In genomic region chr1:134222122-134223055, GRCm38 (mm10) we compare ENCODE assay signal across 11 mouse cellular contexts. TPM values are rescaled to one million over a fixed set of nuclear protein-coding genes. Genes with fewer than 3 reads are reported as not detected.
DNase-seq lines count a peak whose midpoint lies in the region; ATAC-seq and TF ChIP-seq lines count a peak whose summit lies in the region.
"Had no signal": no experiment of that assay in that cellular context is flagged by ENCODE, and none has a peak within 500 bp of the region (broad histone marks: within the 10 kb centered on the region; RNA-seq: fewer than 3 reads in every experiment).

No protein-coding gene starts in this region.

- H3K4me3 ChIP-seq in layer of hippocampus, adult 2 months = no peak overlapping the region
- no peak overlapping the region for H3K4me3 ChIP-seq in liver, adult 2 months (ENCODE audit: insufficient read depth, low read depth, low read length)
- no peak overlapping the region for H3K4me3 ChIP-seq in testis, adult 2 months (ENCODE audit: control insufficient read depth, low read depth, low read length)
- no peak overlapping the region for H3K4me3 ChIP-seq in forebrain, embryonic 11.5 days (ENCODE audit: low read depth, low read length)
- H3K4me3 ChIP-seq in thymus, adult 2 months (ENCODE audit: control insufficient read depth, insufficient read depth, low read length) = no peak overlapping the region
- H3K4me3 ChIP-seq: myocyte had no signal

- ATAC-seq in forebrain, embryonic 11.5 days (replicated peaks; ENCODE audit: low FRiP score) = no peak
- ATAC-seq: CD4-positive, CD25-positive, alpha-beta regulatory T cell, adult 4 months; inflammation-experienced regulatory T-cells, adult 6 months had no signal

- H3K36me3 ChIP-seq in liver, adult 2 months (ENCODE audit: control insufficient read depth, insufficient read depth, low read length) = no peaks in the 10 kb centered on the region
- no peaks in the 10 kb centered on the region for H3K36me3 ChIP-seq in testis, adult 2 months (ENCODE audit: control insufficient read depth, insufficient read depth, low read length)
- no peaks in the 10 kb centered on the region for H3K36me3 ChIP-seq in forebrain, embryonic 11.5 days (ENCODE audit: control insufficient read depth, insufficient read depth, low read length)
- no peaks in the 10 kb centered on the region for H3K36me3 ChIP-seq in thymus, adult 2 months (ENCODE audit: control insufficient read depth, insufficient read depth, low read length)

- no peak overlapping the region for H3K4me2 ChIP-seq in forebrain, embryonic 11.5 days (ENCODE audit: low read depth, low read length, severe bottlenecking)

- H3K27ac ChIP-seq in layer of hippocampus, adult 2 months = peak overlapping the region; percentile 51; the same call in 1 of the 2 replicates
- H3K27ac ChIP-seq in liver, adult 2 months (replicated peaks; ENCODE audit: insufficient read depth, low read depth, low read length) = peak overlapping the region; percentile 64
- peak overlapping the region; percentile 12 for H3K27ac ChIP-seq in testis, adult 2 months (ENCODE audit: control insufficient read depth, insufficient read depth, low read depth, low read length)
- no peak overlapping the region for H3K27ac ChIP-seq in forebrain, embryonic 11.5 days (ENCODE audit: low read depth, low read length)
- H3K27ac ChIP-seq in thymus, adult 2 months (ENCODE audit: control insufficient read depth, insufficient read depth, low read length) = no peak overlapping the region

- 23% methylated on average over 8 of the region's 8 CpGs for WGBS in liver, adult 2 months
- 72% methylated on average over 8 of the region's 8 CpGs for WGBS in forebrain, embryonic 11.5 days
- 77% methylated on average over 8 of the region's 8 CpGs for WGBS in thymus, adult 2 months

- TF ChIP-seq POLR2A in liver, adult 2 months (IDR thresholded peaks at IDR 0.05; ENCODE audit: extremely low read depth, insufficient read depth, low read length) = no peak
- TF ChIP-seq POLR2A in testis, adult 2 months (IDR thresholded peaks at IDR 0.05; ENCODE audit: control insufficient read depth, low read depth, low read length) = no peak
- TF ChIP-seq POLR2A in thymus, adult 2 months (IDR thresholded peaks at IDR 0.05; ENCODE audit: control insufficient read depth, extremely low read depth, insufficient read depth, low read length, poor library complexity) = no peak

- no peaks in the 10 kb centered on the region for H3K79me2 ChIP-seq in liver, adult 2 months (ENCODE audit: control insufficient read depth, insufficient read depth, low read length)

- intact Hi-C loops in heart, postnatal 14 days (cut with DNase I) = no loop called here

- H3K9me3 ChIP-seq in forebrain, embryonic 11.5 days (ENCODE audit: control insufficient read depth, low read length) = no peaks in the 10 kb centered on the region

- no peak for TF ChIP-seq CTCF in layer of hippocampus, adult 2 months (conservative IDR thresholded peaks at IDR 0.05)
- TF ChIP-seq CTCF in liver, adult 2 months (IDR thresholded peaks at IDR 0.05; ENCODE audit: low read depth, low read length) = no peak
- TF ChIP-seq CTCF in testis, adult 2 months (IDR thresholded peaks at IDR 0.05; ENCODE audit: control insufficient read depth, insufficient read depth, insufficient replicate concordance, low read depth, low read length) = no peak
- TF ChIP-seq CTCF in thymus, adult 2 months (IDR thresholded peaks at IDR 0.05; ENCODE audit: borderline replicate concordance, control insufficient read depth, extremely low read depth, insufficient read depth, low read length, poor library complexity) = no peak

- no peaks in the 10 kb centered on the region for H3K27me3 ChIP-seq in liver, adult 2 months (ENCODE audit: control insufficient read depth, insufficient read depth, low read length)
- no peaks in the 10 kb centered on the region for H3K27me3 ChIP-seq in testis, adult 2 months (ENCODE audit: control insufficient read depth, insufficient read depth, low read length)
- no peaks in the 10 kb centered on the region for H3K27me3 ChIP-seq in forebrain, embryonic 11.5 days (ENCODE audit: control insufficient read depth, insufficient read depth, low read length)
- H3K27me3 ChIP-seq in thymus, adult 2 months (ENCODE audit: control insufficient read depth, insufficient read depth, low read length) = no peaks in the 10 kb centered on the region

- peak overlapping the region; percentile 4; the same call in 1 of the 2 replicates for H3K9ac ChIP-seq in liver, adult 2 months (ENCODE audit: low read depth, low read length)
- no peak overlapping the region for H3K9ac ChIP-seq in forebrain, embryonic 11.5 days (ENCODE audit: low read length)

- H3K4me1 ChIP-seq in liver, adult 2 months (ENCODE audit: control insufficient read depth, insufficient read depth, low read length) = peaks cover 21% of the 10 kb centered on the region
- peaks cover 2% of the 10 kb centered on the region; the same call in 1 of the 2 replicates for H3K4me1 ChIP-seq in testis, adult 2 months (ENCODE audit: control insufficient read depth, insufficient read depth, low read length)
- H3K4me1 ChIP-seq in forebrain, embryonic 11.5 days (replicated peaks; ENCODE audit: control insufficient read depth, insufficient read depth, low read length) = no peaks in the 10 kb centered on the region
- no peaks in the 10 kb centered on the region for H3K4me1 ChIP-seq in thymus, adult 2 months (replicated peaks; ENCODE audit: control insufficient read depth, insufficient read depth, low read length)

- no peak for DNase-seq in layer of hippocampus, adult 2 months (ENCODE audit: low spot score in 2 of 2)
- no peak for DNase-seq in layer of hippocampus, adult 9-11 months
- peak; percentile 75 to 76 for DNase-seq in heart, postnatal 14 days
- DNase-seq in liver, adult 2 months (ENCODE audit: extremely low read depth, low read depth, low spot score) = peak; percentile 90
- no peak for DNase-seq in forebrain, embryonic 11.5 days (ENCODE audit: low spot score)
- DNase-seq in B cell, adult 2 months = no peak
- DNase-seq in thymus, adult 2 months = no peak

RNA-seq across cellular contexts. Expression of gene Adora1, which starts 12.8 kb away (rescaled TPM):
- total RNA-seq in layer of hippocampus, adult 2 months (2021) = 100 to 1,000 TPM; 202 to 221 TPM
- total RNA-seq in heart, postnatal 14 days (2021) = 10 to 100 TPM; 20.3 to 23.0 TPM
- 3.2 and 6.6 TPM in 2 replicates for total RNA-seq in liver, adult 2 months (2014; rRNA removed)
- polyA plus RNA-seq in liver, adult 2 months (2012; rRNA removed) = 17.0 and 27.2 TPM in 2 replicates
- 19.4 and 28.0 TPM in 2 replicates for polyA plus RNA-seq in testis, adult 2 months (2012; rRNA removed)
- polyA plus RNA-seq in forebrain, embryonic 11.5 days (2014; fragmentation: Nextera tagmentation; extraction: Ambion mirVana) = 0.59 and 0.84 TPM in 2 replicates
- polyA plus RNA-seq in thymus, adult 2 months (2012; rRNA removed) = 6.2 and 6.3 TPM in 2 replicates
- polyA plus RNA-seq: inflammation-experienced regulatory T-cells, adult 6 months had no signal

RNA-seq across cellular contexts. Expression of gene Mybph, which starts 29.1 kb away (rescaled TPM):
- not detected for total RNA-seq in layer of hippocampus, adult 2 months (2021)
- not detected for total RNA-seq in heart, postnatal 14 days (2021)
- total RNA-seq in liver, adult 2 months (2014; rRNA removed) = not detected in 2 replicates
- polyA plus RNA-seq in liver, adult 2 months (2012; rRNA removed) = not detected in 2 replicates
- polyA plus RNA-seq in testis, adult 2 months (2012; rRNA removed) = 0.16 and 0.20 TPM in 2 replicates
- polyA plus RNA-seq in forebrain, embryonic 11.5 days (2014; fragmentation: Nextera tagmentation; extraction: Ambion mirVana) = not detected in 2 replicates
- polyA plus RNA-seq in thymus, adult 2 months (2012; rRNA removed) = 0.33 and 0.35 TPM in 2 replicates
- polyA plus RNA-seq: CD4-positive, CD25-positive, alpha-beta regulatory T cell, adult 4 months; inflammation-experienced regulatory T-cells, adult 6 months had no signal

RNA-seq across cellular contexts. Expression of gene Chil1, which starts 40.4 kb away (rescaled TPM):
- total RNA-seq in layer of hippocampus, adult 2 months (2021) = 10 to 100 TPM; 11.1 to 12.4 TPM
- under 1 TPM; 0.62 to 0.71 TPM for total RNA-seq in heart, postnatal 14 days (2021)
- 0.09 and 0.27 TPM in 2 replicates for total RNA-seq in liver, adult 2 months (2014; rRNA removed)
- 0.30 and 0.34 TPM in 2 replicates for polyA plus RNA-seq in liver, adult 2 months (2012; rRNA removed)
- 0.05 TPM in 1 of 2 replicates, not detected in the other for polyA plus RNA-seq in testis, adult 2 months (2012; rRNA removed)
- 0.27 and 0.65 TPM in 2 replicates for polyA plus RNA-seq in forebrain, embryonic 11.5 days (2014; fragmentation: Nextera tagmentation; extraction: Ambion mirVana)
- polyA plus RNA-seq in thymus, adult 2 months (2012; rRNA removed) = 9.0 and 9.5 TPM in 2 replicates

Comparison
In these comparisons a context has a peak if more than half of its experiments do, and no peak if none do; other contexts are left out.
1. DNase-seq: peak in heart, postnatal 14 days (2 of 2) and liver, adult 2 months (single experiment); none in layer of hippocampus, adult 2 months (0 of 2), layer of hippocampus, adult 9-11 months (single experiment), forebrain, embryonic 11.5 days (single experiment), B cell, adult 2 months (0 of 2) and thymus, adult 2 months (single experiment).
2. H3K27ac ChIP-seq: peak in layer of hippocampus, adult 2 months (single experiment), liver, adult 2 months (single experiment) and testis, adult 2 months (single experiment); none in forebrain, embryonic 11.5 days (single experiment) and thymus, adult 2 months (single experiment).